Mouse (Mus musculus): ENCODE results near the gene Ncbp3. TPM values are rescaled to one million over a fixed set of nuclear protein-coding genes. Genes with fewer than 3 reads are reported as not detected.
A peak's percentile ranks its signal among the peaks of the same experiment; 100 is the strongest.
"Not testable (repeated sequence)": the region's sequence is repeated elsewhere in the genome, so short reads cannot be mapped to it uniquely, and the experiment has no call there.

Ncbp3 gene
- total and polyA plus RNA-seq, 3 experiments = 11.9 to 13.9 (median 12.1) TPM

DNA sequence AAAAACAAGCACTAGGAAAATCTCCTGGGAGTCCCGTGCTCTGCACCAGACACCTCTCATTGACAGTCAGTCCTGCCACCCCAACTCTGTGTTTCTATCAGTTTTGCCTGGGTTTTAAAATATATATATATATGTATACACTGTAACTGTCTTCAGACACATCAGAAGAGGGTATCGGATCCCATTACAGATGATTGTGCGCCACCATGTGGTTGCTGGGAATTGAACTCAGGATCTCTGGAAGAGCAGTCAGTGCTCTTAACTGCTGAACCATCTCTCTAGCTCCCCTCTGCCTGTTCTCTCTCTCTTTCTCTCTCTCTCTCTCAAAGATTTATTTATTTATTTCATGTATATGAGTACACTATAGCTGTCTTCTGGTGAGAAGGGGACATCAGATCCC is 59.8 kb downstream of the Ncbp3 start:
- H3K4me3 ChIP-seq (replicated peaks in 1 of 3; ENCODE audit: low read depth in 2 of 3, low read length in 2 of 3, poor library complexity in 1 of 3); H3K4me2 ChIP-seq (ENCODE audit: insufficient read depth, low read depth, poor library complexity, severe bottlenecking); dilution Hi-C loops (cut with MboI; ENCODE audit: extremely low pct_ligation_motif_present, extremely low pct_unique_long_range_greater_than_20kb, low sequenced_read_pairs); DNase-seq (ENCODE audit: extremely low read depth); H3K27ac ChIP-seq (ENCODE audit: insufficient read depth, low read depth); H3K9ac ChIP-seq (ENCODE audit: insufficient read depth, low read depth); H3K36me3 ChIP-seq (replicated peaks in 1 of 2; ENCODE audit: control insufficient read depth in 1 of 2, insufficient read depth in 1 of 2, low read length in 1 of 2); H3K27me3 ChIP-seq (replicated peaks); H3K9me3 ChIP-seq (replicated peaks; ENCODE audit: low read length); H3K79me2 ChIP-seq (replicated peaks; ENCODE audit: control insufficient read depth, extremely low read depth, insufficient read depth, poor library complexity, severe bottlenecking): not testable (repeated sequence)
- TF ChIP-seq CTCF (conservative IDR thresholded peaks at IDR 0.05 in 1 of 2, IDR thresholded peaks at IDR 0.05 in 1 of 2; ENCODE audit: low read depth in 2 of 2, low read length in 2 of 2) = peak in 1 of 2 experiments; percentile 68; a peak in 2 of 4 replicates
- TF ChIP-seq SMC3 (IDR thresholded peaks at IDR 0.05; ENCODE audit: low read depth, low read length) = peak; percentile 53
- TF ChIP-seq RAD21 (IDR thresholded peaks at IDR 0.05; ENCODE audit: low read depth, low read length) = peak; percentile 60
- H3K4me1 ChIP-seq (ENCODE audit: control insufficient read depth in 1 of 2, insufficient read depth in 2 of 2) = peaks cover 0 to 24% of the 10 kb centered on the region in 2 experiments; a peak in 2 of 4 replicates
- in situ Hi-C loops (cut with MboI; ENCODE audit: low pct_ligation_motif_present, low pct_unique_long_range_greater_than_20kb, low sequenced_read_pairs) = loop anchor here (5.0 kb wide), 1 partner anchor 35 kb away; no protein-coding TSS in a partner anchor

DNA sequence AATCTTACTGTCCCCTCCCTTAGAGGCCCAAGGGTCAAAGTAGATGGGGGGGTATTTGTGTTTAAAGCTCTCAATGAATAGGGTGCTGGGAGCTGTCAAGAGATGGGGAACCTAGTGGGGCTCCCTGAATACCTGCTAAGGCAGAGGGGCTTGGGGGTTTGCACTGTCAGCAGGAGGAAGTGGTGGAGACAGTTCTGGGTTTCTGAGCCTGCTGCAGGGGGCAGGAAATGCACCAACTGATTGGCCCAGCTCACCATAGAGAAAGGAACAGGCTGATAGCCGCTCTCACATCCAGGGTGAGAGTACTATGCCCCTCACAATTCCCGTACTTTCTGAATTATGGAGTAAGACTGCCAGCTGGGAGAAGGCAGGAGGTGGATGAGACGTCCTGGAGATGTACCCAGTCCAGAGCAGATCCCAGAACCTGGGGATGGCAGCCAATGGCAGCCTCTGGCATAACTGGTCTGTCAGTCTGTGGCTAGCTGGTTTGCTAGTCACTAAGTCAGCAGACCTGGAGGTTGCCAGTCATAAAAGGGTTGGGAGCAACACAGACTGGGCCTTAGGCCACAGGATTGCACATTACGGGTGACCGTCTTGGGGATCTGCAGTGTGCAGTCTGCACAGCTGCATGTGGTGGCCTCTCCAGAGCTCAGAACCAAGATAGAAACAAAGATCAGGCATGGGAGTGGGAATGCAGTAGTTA is 60.8 kb downstream of the Ncbp3 start:
- no peak for DNase-seq (ENCODE audit: extremely low read depth)
- Histone ChIP-seq H3K4me3 (replicated peaks in 1 of 3; ENCODE audit: low read depth in 2 of 3, low read length in 2 of 3, poor library complexity in 1 of 3) (no peak overlapping the region), H3K27ac (ENCODE audit: insufficient read depth, low read depth) (no peak overlapping the region), H3K9ac (ENCODE audit: insufficient read depth, low read depth) (no peak overlapping the region), H3K4me1 (ENCODE audit: control insufficient read depth in 1 of 2, insufficient read depth in 2 of 2) (peaks cover 0 to 24% of the 10 kb centered on the region in 2 experiments; a peak in 2 of 4 replicates), H3K27me3 (replicated peaks) (no peaks in the 10 kb centered on the region), H3K9me3 (replicated peaks; ENCODE audit: low read length) (no peaks in the 10 kb centered on the region), H3K36me3 (replicated peaks in 1 of 2; ENCODE audit: control insufficient read depth in 1 of 2, insufficient read depth in 1 of 2, low read length in 1 of 2) (no peaks in the 10 kb centered on the region), H3K79me2 (replicated peaks; ENCODE audit: control insufficient read depth, extremely low read depth, insufficient read depth, poor library complexity, severe bottlenecking) (no peaks in the 10 kb centered on the region), H3K4me2 (ENCODE audit: insufficient read depth, low read depth, poor library complexity, severe bottlenecking) (no peak overlapping the region)
- in situ Hi-C loops (cut with MboI; ENCODE audit: low pct_ligation_motif_present, low pct_unique_long_range_greater_than_20kb, low sequenced_read_pairs) (loop anchor here (5.0 kb wide), 1 partner anchor 36 kb away; no protein-coding TSS in a partner anchor), dilution Hi-C loops (cut with MboI; ENCODE audit: extremely low pct_ligation_motif_present, extremely low pct_unique_long_range_greater_than_20kb, low sequenced_read_pairs) (no loop called here)
- TF ChIP-seq MAZ (IDR thresholded peaks at IDR 0.05; ENCODE audit: low read depth, low read length) (no peak), BHLHE40 (IDR thresholded peaks at IDR 0.05; ENCODE audit: low read depth, low read length) (no peak), TBP (conservative IDR thresholded peaks at IDR 0.05; ENCODE audit: low read depth, low read length) (no peak), POLR2AphosphoS2 (IDR thresholded peaks at IDR 0.05; ENCODE audit: low read depth, low read length) (no peak), SIN3A (IDR thresholded peaks at IDR 0.05; ENCODE audit: low read length) (no peak)

DNA sequence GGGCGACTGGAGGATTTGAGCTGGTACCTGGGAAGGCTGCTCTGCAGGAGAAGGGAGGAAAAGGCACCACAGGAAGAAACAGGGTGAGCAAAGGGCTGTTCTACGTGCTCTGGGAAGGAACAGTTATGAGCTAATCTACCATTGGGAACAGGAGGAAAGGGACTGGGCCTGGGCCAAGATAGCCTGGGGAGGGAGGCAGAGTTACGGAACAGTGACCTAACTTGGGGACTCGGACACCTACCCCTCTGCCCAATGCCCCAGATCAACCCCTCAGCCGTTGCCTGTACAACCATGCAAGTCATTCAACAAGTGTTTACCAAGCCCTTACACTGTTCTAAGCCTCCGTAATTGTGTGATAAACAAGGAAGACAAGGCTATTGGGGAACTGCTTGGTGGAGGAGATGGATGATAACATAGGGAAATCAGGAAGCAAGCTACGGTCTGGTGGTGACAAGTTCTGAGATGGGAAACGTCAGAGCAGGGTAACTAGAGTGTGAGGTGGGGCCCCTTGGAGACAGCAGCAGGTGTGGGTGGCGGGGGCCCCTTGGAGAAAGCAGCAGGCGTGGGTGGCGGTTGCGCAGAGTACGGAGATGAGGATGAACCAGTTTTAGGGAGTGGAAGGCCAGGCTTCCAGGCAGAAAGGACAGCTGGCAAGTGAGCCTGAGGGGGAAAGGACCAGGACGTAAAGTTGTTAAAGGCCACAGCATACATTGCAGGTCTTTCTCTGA is 61.5 kb downstream of the Ncbp3 start:
- Histone ChIP-seq H3K9ac (ENCODE audit: insufficient read depth, low read depth) (no peak overlapping the region), H3K36me3 (replicated peaks in 1 of 2; ENCODE audit: control insufficient read depth in 1 of 2, insufficient read depth in 1 of 2, low read length in 1 of 2) (no peaks in the 10 kb centered on the region), H3K27ac (ENCODE audit: insufficient read depth, low read depth) (no peak overlapping the region), H3K79me2 (replicated peaks; ENCODE audit: control insufficient read depth, extremely low read depth, insufficient read depth, poor library complexity, severe bottlenecking) (no peaks in the 10 kb centered on the region), H3K9me3 (replicated peaks; ENCODE audit: low read length) (no peaks in the 10 kb centered on the region), H3K4me1 (ENCODE audit: control insufficient read depth in 1 of 2, insufficient read depth in 2 of 2) (peaks cover 0 to 24% of the 10 kb centered on the region in 2 experiments; a peak in 2 of 4 replicates), H3K4me2 (ENCODE audit: insufficient read depth, low read depth, poor library complexity, severe bottlenecking) (no peak overlapping the region), H3K4me3 (replicated peaks in 1 of 3; ENCODE audit: low read depth in 2 of 3, low read length in 2 of 3, poor library complexity in 1 of 3) (no peak overlapping the region), H3K27me3 (replicated peaks) (no peaks in the 10 kb centered on the region)
- in situ Hi-C loops (cut with MboI; ENCODE audit: low pct_ligation_motif_present, low pct_unique_long_range_greater_than_20kb, low sequenced_read_pairs) (loop anchor here (5.0 kb wide), 1 partner anchor 37 kb away; no protein-coding TSS in a partner anchor), dilution Hi-C loops (cut with MboI; ENCODE audit: extremely low pct_ligation_motif_present, extremely low pct_unique_long_range_greater_than_20kb, low sequenced_read_pairs) (no loop called here)
- TF ChIP-seq EP300 (IDR thresholded peaks at IDR 0.05; ENCODE audit: low read length) (no peak), ZMIZ1 (IDR thresholded peaks at IDR 0.05; ENCODE audit: low read depth, low read length) (no peak), POLR2A (IDR thresholded peaks at IDR 0.05; ENCODE audit: low read depth, low read length) (no peak), GABPA (IDR thresholded peaks at IDR 0.05; ENCODE audit: insufficient replicate concordance, low read depth, low read length) (no peak), UBTF (IDR thresholded peaks at IDR 0.05; ENCODE audit: low read depth, low read length) (no peak), USF1 (IDR thresholded peaks at IDR 0.05; ENCODE audit: low read depth, low read length) (no peak), ZNF384 (IDR thresholded peaks at IDR 0.05; ENCODE audit: low read depth, low read length) (no peak), KAT2A (IDR thresholded peaks at IDR 0.05; ENCODE audit: insufficient replicate concordance, low read length) (no peak), PAX5 (IDR thresholded peaks at IDR 0.05; ENCODE audit: low read length) (no peak), SMC3 (IDR thresholded peaks at IDR 0.05; ENCODE audit: low read depth, low read length) (no peak), BHLHE40 (IDR thresholded peaks at IDR 0.05; ENCODE audit: low read depth, low read length) (no peak), POLR2AphosphoS2 (IDR thresholded peaks at IDR 0.05; ENCODE audit: low read depth, low read length) (no peak), MYC (IDR thresholded peaks at IDR 0.05; ENCODE audit: low read depth, low read length) (no peak), MAFK (IDR thresholded peaks at IDR 0.05; ENCODE audit: insufficient replicate concordance, low read length) (no peak), MXI1 (IDR thresholded peaks at IDR 0.05; ENCODE audit: low read depth, low read length) (no peak)
- no peak for DNase-seq (ENCODE audit: extremely low read depth)

All from CH12.LX (cell line).